Mouse (Mus musculus) gastrocnemius, postnatal 4 days (tissue): Measurements from ENCODE around the gene Mpeg1. TPM values are rescaled to one million over a fixed set of nuclear protein-coding genes. Genes with fewer than 3 reads are reported as not detected.

ENCODE experiments used
- DNase-seq, 2 experiments: peaks; one replicate each; pipeline ENCODE4 v3.0.0; 2021 to 2022; ENCODE audit warnings: low spot score in 2 of 2, mixed read lengths in 2 of 2
- total RNA-seq, 2 experiments: library from RNA; stranded (reverse); gene quantifications; 2 replicates each; pipeline ENCODE4 v1.2.3; 2021

Mpeg1 gene
- total RNA-seq, 2 experiments from 2014 or later: 3.7 to 3.9 TPM

GRCm38 (mm10) chr19:12464674-12465073 is 4.1 kb downstream of the Mpeg1 start:
- no peak for DNase-seq

DNA sequence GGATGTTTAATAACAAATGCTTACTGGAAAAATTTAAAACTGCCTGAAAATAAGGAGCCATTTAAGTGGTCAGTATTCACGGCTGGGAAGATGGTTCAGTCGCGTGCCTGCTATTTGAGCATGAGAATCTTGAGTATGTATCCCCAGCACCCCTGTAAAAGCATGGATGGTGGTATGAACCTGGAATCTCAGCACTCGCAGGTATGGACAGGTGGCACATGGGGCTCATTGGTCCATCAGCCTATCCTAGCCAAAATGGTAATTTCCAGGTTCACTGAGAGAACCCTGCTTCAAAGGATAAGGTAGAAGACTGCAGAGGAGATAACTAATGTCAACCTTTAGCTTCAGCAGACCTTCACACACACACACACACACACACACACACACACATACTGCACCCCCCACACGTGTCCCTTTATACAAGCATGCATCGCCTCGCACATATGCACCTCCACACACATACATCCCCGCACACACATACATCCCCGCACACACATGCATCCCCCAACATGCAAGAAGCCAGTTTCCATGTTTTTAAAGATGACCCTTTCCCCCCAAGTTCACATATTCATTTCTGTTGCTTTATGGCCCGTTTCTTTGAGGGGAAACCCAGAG is 5.1 kb downstream of the Mpeg1 start:
- DNase-seq: no peak

GRCm38 (mm10) chr19:12466204-12466603 is 5.6 kb downstream of the Mpeg1 start:
- DNase-seq: peak in 1 of 2 experiments; percentile 46

GRCm38 (mm10) chr19:12467436-12467835 is 6.9 kb downstream of the Mpeg1 start:
- no peak for DNase-seq

DNA sequence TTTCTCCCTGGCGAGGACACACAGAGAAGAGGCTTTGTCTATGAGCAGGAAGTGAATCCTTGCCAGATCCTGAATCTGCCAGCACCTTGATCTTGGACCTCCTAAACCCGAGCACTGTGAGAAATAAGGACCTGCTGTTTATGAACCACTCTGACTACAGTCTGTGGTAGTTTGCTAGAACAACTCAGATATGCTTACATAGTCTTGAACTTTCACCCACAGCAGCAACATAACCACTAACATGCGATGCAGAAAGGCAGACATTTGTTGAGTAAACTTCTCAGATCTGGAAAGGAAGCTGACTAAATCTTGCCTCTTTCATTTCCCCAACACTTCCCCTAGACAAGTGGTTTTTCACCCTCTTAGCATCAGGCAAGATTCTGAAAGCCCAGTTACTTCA is 11.3 kb downstream of the Mpeg1 start:
- DNase-seq: no peak

GRCm38 (mm10) chr19:12472381-12472976 is 11.9 kb downstream of the Mpeg1 start:
- no peak for DNase-seq

DNA sequence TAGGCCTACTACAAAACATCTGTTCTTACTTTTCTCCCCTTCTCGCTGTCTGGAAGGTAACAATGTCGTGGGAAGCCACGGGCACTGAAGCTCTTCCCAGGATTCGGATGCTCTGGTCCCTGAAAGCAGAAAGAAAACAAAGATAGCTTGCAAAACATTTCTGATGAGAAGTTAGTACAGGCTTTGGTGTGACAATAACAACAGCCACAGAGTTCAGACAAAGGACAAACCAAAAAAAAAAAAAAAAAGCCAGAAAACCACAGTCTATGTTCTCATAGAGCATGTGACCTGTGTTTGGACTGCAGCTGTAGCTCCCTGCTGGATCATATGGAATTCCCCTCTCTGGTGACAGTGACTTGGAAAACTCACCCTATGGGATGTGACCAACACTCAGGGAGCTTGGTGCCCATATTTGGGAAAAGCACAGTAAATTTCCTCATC is 12.6 kb downstream of the Mpeg1 start:
- DNase-seq: no peak

DNA sequence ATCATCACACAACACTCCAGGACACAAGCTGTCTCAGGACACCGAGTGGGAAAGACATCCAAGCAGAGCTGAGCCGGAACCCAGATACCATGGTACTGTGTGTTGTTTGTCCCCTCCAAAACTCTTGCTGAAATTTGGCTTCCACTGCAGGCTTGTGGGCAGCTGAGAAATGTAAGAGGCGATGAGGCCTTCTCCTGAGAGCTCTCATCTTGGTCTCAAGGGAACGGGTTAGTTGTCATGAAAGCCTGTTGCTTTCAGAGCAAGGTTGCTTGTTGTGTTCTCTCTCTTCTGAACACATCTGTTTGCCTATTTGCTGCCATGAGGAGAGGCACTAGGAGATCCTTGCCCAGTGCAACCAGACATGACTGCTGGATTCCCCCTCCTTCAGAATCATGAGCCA is 13.4 kb downstream of the Mpeg1 start:
- DNase-seq: no peak

DNA sequence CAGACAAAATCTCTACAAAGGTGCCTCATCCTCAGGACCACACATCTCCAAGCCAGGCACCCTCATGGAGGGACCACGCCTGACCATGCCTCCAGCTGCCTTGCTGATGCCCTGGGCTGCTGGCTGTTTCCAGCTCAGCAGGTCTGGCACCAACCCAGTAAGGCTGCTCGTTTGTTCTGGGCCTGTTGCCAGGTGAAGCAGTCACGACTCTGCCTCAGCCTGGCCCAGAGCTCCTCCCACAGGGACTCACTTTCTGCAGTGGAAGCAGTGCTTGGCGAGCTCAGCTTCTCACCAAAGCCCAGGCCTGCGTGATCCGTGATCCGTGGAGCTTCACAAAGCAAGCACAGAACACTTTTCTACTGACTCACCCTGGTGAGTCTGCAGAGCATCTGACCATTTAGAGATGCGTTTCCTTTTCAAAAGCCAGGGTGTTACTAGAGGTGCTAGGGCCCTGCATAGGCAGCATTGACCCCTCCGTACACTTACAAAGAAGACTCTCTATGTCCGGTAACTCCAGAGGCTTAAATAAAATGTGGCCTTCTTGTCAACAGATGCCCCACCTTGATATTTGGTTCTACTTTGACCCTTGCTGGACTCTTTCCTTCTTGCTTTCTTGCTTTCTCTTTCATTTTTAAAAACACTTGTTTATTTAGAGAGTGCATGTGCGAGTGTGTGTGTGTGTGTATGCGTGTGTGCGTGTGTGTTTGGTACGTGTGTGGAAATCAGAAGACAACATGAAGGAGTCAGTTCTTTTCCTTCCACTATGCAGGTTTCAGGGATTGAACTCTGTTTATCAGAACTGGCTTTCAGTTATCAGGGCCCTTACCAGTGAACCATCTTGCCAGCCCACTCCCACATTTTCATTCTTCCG is 15.0 kb downstream of the Mpeg1 start:
- DNase-seq: peak; percentile 72 to 91

GRCm38 (mm10) chr19:12476721-12477270 is 16.2 kb downstream of the Mpeg1 start:
- DNase-seq: no peak

- no peak for DNase-seq
Observed at GRCm38 (mm10) chr19:12478369-12478768, 17.8 kb downstream of the Mpeg1 start.

GRCm38 (mm10) chr19:12483782-12484181 is 23.2 kb downstream of the Mpeg1 start:
- no peak for DNase-seq

GRCm38 (mm10) chr19:12484210-12484609 is 23.6 kb downstream of the Mpeg1 start:
- no peak for DNase-seq

- no peak for DNase-seq
Observed at GRCm38 (mm10) chr19:12485223-12485622, 24.6 kb downstream of the Mpeg1 start.

- DNase-seq: no peak
Observed at GRCm38 (mm10) chr19:12485631-12486030, 25.1 kb downstream of the Mpeg1 start.

DNA sequence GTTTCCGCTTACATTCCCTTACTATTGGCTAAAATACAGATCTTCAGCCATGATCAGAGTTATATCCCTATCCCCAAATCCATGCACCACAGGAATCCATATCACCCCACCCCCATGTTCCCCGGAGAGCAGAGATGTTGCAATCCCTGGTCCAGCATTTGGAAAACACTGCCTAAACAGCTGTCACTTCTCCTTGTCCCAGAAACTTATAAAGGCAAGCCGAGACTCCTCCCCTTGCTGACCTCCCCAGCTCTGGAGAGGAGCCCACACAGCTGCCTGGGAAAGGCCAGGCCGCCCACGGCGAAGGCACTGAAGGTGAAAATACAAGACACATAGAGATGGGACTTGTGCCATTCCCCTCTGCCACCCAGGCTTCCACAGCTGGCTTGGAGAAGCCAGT is 26.3 kb downstream of the Mpeg1 start:
- DNase-seq: peak; percentile 64 to 80

DNA sequence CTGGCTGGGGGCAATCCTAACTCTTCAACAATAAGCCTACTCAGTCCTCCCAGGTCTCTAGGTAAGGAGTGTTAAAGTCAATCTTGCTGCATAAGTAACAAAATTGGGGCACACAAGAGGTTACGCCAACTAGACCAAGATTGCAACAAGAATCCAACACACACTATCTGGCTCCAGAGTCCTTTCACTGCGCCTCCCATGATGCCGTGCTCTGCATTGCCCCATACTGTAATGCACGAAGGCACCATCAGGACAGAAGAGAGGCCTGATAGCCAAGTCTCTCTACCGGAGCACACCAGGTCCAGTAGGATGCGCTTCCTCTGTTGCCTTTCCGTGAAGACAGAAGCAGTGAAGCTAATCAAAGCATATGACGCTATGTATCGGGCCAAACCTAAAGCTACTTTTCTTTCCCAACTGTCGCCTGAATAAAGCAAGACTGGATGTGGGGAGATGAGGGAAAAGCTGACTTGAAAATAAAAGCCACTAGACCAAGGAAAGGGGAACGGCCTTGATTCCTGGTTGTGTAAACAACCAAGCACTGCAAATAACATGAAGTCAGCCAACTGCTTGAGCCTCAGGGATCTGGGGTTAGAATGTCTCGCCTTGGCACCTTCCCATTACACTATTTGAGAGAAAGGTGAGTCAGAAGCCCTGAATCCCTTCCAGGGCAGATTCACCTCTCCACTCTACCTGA is 27.1 kb downstream of the Mpeg1 start:
- no peak for DNase-seq

GRCm38 (mm10) chr19:12488205-12488966 is 27.8 kb downstream of the Mpeg1 start:
- no peak for DNase-seq

- DNase-seq: no peak
Observed at GRCm38 (mm10) chr19:12488969-12489674, 28.5 kb downstream of the Mpeg1 start.
